Mouse (Mus musculus) heart, postnatal 4 days (tissue): Measurements from ENCODE around the gene Itgb2l. TPM values are rescaled to one million over a fixed set of nuclear protein-coding genes. Genes with fewer than 3 reads are reported as not detected.
A peak's percentile ranks its signal among the peaks of the same experiment; 100 is the strongest.
"Not testable (repeated sequence)": the region's sequence is repeated elsewhere in the genome, so short reads cannot be mapped to it uniquely, and the experiment has no call there.

Experiments used
- DNase-seq: peaks from one replicate; pipeline ENCODE4 v3.0.0; 2021
- total RNA-seq, 2 experiments: library from RNA; stranded (reverse); gene quantifications; 2 replicates each; pipeline ENCODE4 v1.2.3; 2021

Gene Itgb2l
- not detected for total RNA-seq

DNA sequence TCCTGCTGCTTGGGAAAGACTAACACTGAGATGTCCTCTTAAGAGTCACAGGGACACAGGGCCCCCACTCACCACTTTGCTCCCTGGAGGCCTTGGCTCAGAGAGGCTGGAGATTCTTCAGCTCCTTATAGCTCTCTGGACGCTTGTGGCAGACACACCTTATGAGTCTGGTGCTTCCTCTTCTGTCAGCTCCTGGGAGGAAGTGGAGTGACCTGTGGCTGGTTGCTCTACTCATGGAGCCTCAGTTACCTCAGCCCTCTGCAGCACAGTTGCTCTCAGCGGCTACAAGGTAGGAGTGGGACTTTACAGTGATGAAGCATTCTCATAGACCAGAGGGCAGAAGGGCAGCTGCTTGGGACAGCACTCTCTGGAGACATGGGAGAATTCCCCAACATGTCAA is at the start of gene Itgb2l:
Gene Itgb2l (minus strand): TSS at position 152 of the 400 bp plus-strand sequence.
- no peak for DNase-seq

DNA sequence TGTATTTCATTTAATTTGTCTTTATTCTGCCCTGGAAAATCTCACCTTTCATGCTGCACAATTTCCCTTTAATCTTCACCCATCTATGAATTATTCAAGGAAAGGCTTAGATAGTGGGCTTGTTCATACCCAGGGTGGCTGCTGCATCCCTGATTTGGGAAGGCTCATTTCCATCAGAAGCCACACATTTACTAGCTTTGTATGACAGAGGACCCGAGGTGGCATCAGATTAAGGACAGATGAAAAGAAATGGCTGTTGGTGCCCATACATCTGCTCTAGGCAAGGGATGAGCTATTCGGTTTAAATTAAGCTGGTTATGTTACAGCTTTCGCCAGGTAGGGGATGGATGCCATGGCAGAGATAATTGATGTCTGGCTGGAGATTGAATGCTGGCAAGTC is 48.1 kb upstream of the Itgb2l start:
- DNase-seq: no peak

DNA sequence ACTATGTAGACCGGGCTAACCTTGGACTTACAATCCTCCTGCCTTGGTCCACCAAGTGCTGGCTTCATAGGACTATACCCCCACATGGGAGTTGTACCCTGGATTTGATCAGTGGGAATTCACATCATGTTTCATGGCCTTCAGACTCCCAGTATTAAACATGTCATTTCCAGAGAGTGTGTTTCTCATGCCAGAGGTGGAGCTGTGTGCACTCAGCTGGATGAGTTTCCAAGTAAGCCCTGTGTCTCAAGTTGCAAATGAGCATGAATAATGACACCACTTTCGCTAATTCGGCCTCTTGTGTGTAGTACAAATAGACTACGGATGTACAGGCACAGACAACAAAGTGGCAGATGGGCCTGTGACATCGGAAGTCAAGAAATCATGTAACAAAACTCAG is 44.6 kb upstream of the Itgb2l start:
- no peak for DNase-seq

DNA sequence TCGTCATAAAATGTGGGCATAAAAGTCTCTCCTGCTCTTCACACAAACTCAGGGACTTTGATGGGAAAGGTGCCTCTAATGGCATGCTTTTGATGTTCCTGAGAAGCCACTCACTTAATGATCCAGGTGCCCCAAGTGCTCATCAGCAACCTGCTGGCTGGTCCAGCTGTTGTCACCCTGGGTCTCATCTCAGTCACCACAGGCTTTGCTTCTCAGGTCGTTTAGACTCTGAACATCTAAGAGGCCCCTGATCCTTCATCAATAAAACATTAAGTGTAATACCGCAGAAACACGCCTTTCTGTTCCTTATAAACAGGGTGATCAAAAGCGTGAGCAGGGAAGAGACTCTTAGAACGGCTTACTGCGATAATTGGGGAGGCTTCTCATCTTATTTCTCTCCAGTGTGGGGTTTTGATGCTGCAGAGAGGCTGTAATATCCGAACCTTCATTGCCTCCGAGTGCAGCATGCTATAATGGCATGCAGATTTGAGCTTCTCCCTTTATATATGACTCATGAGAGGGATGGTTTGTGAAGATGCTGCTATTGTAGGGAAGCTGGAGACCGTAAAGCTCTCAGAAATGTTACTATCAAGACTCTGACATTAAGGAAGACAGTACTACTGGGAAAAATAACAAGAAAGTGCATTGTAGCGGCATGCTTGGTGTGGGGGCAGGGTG is 43.7 kb upstream of the Itgb2l start:
- DNase-seq: no peak

DNA sequence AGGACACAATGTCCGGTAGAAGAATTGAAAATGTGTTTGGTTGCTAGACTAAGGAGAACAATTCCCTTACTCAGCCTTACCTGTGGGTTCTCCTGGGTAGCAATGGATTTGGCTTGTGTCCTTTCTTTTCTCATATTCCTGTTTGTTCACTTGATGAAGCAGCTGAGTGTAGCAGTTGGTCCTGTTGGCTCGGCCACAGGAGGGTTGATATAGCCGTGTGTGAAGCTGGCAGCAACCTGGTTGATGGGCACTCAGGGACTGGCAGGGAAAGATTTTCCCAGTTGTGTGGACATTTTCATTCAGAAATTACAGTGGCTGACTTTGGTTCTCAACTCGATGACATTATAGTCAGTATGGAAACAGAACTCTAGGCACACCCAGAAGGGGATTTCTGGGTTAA is 38.4 kb upstream of the Itgb2l start:
- no peak for DNase-seq

DNA sequence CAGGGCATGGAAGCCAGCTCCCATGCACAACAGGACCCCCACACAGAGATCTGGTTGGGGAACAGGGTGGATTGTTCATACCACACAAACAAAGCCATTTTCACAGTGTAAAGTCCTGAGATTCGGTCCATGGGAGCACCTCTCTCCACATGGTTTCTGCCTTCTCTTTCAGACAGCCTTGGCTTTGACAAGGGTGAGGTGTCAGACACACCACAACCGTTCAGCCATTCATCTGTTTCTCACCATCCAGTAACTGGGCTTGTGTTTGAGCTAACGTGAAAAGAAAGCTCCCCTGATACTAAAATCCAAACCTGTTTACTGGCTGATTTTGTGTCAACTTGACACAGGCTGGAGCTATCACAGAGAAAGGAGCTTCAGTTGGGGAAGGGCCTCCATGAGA is 30.8 kb upstream of the Itgb2l start:
- no peak for DNase-seq

DNA sequence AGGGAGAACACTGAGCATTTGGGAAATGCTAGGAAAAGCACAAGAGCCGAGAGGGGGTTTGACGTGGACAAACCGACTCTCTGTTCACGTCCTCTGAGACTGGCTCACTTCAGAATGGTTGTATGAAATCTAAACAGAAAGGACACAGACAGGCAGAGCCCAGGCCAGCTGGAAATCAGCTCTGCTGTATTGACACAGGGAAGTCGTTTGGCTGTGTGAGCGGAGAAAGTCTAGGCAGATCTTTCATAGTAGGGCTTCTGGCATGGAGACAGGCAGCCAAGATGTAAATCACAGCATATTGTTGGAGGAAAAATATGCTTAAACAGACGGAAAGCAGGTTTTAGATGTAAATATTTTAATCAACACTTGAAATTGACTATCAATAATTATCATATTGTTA is 29.4 kb upstream of the Itgb2l start:
- no peak for DNase-seq

DNA sequence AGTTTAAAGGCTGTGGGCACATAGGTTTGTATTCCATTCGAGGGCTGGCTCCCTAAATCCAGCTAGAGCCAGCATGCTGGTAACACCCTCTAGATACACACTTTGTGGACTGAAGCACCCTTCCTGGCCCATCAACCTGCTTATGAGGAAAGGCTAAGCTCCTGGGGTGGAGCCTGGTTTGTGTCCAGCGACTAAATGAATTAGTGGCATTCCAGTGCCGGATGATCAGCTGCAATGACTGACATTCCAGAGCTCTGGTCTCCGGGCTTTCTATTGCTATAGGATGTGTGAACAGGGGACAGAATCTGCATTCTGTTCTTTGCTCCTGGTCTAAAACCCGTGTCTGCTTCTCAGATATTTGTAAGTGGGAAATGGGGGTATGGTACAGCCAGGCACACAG is 28.9 kb upstream of the Itgb2l start:
- DNase-seq: peak; percentile 13

DNA sequence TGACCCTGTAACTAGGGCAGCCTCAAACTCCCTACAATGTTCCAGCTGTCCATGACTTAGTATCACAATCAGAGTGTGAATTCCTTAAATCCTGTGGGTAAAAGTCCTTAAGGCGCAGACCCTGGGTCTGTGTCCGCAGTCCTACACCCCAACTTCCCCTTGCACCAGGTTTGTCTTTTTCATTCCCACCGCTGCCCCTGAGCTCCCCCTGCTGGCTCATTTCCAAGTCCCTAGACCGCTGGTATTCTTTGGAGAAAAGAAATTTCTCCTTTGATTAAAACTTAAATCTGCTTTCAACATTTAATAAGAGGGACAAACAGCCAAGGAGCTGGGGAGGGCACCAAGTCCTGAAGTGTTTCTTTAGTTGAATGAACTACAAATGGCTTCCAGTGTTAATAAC is 26.2 kb upstream of the Itgb2l start:
- DNase-seq: peak; percentile 7

DNA sequence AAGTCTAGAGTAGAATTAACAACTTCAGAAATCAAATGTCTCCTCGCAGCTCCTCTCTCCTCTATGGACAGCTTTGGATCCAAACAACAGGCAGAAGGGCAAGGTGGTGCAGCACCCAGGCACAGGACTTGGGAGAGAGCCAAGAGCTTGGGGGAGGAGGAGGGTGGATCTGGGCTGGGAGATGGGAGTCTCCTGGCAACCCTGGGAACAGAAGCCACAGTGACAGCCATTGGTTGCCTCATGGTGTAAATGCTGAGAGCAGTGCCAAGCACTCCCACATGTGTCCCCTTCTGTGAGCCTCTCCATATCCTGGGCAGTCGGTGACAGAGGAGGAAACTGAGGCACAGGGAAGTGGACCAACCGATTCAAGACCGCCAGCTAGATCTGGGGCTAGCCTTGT is 25.3 kb upstream of the Itgb2l start:
- peak; percentile 71 for DNase-seq

DNA sequence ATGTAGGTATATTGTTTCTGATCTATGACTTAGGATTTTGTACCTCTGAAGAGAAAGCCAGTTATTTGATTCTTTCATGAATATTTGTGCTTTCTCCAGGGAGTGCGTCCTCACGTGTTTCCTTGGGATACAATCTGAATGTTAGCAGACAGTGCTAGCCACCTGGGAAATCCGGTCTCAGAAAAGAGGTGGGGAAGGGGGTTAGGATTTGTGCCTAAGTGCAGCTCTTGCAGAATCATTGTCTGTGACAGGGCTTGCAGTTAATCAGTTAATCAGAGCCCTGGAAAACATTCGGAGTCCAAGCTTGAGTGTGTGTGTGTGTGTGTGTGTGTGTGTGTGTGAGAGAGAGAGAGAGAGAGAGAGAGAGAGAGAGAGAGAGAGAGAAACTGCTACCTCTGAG is 24.6 kb upstream of the Itgb2l start:
- DNase-seq: no peak

DNA sequence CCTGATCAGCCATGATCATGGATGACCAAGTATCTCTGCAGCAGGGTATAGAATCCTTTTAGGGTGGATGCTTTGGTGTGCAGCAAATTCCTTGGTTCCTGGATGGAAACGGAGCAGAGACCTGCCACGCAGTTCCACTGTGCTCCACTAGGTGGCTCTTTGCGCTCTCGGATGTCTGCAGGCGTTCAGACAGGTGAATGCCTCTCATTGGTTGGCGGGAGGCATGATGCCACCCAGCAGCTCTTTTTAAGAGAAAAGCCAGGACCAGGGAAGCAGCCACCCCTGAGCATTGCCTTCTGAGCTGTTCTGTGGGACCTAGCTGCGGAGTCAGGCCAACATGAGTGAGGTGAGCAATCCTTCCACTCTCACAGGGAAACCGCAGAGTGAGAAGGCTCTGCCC is 24.0 kb upstream of the Itgb2l start, which contains the start of gene Pcp4:
Gene Pcp4 (plus strand): TSS at position 162 of the 400 bp plus-strand sequence.
- peak; percentile 82 for DNase-seq

DNA sequence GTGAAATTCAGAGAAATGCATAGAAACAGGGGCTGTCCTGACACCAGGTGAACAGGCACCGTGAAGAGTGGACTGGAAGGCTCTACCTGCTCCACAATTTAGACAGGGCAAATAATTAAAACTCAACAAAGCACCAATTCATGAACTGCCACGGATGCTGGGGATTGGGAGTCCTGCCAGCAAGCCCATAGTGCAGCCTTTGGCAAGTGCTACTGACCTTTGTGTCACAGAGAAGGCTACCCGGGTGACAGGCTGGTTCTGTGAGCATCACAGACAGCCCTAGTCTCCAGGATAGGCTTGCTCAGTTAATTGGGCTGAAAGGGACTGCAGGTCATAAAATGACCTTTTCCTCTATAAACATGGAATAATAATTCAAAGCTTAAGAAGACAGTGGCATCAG is 17.4 kb upstream of the Itgb2l start:
- no peak for DNase-seq

DNA sequence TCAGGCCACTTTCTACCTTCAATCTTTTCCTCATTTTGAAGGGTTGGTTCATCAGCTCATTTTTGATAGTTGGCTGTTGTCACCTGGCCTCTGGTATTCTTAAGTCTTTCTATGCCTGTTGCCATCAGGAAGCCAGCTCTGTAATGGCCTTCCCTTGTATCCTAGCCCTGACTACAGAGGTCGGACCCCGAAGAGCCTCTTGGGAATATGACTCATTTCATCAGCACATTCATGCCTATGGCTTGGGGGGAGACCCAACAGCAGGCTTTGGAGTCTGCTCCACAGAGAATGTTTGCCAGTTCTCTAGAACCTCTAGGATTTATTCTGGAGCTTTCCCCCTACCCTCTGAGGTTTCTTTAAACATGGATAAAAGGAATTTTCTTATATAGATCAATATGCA is 15.9 kb upstream of the Itgb2l start:
- no peak for DNase-seq

DNA sequence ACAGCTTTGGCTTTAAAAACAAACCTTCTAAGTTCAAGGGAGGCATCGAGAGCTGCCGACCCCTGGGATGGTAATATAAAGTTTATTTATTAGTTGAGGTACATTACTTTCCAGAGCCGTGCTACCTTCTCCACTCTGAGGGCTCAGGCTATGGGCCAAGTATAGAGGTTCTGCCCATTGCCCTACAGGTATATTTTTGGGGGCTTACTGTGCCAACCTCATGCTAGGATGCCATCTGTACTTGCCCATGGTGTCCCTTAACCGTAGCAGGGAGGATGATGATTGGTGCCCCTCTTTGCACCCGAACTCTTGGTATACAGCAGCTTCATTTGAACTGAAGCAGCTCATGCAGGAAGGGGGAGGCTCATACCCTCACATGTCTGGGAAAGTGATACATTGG is 14.2 kb upstream of the Itgb2l start:
- DNase-seq: no peak

DNA sequence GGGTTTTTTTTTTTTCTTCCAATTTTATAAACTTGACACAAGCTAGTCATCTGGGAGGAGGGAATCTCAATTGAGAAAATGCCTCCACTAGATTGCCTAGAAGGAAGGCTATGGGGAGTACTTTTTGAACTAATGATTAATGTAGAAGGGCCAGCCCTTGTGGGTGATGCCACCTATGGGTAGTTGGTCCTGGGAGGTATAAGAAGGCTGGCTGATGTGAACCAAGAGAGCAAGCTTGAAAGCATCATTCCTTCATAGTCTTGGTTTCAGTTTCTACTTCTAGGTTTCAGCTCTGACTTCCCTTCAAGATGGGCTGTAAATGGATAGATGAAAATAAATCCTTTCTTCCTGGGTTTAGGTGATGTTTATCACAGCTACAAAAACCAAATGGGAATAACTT is 10.7 kb upstream of the Itgb2l start:
- no peak for DNase-seq

DNA sequence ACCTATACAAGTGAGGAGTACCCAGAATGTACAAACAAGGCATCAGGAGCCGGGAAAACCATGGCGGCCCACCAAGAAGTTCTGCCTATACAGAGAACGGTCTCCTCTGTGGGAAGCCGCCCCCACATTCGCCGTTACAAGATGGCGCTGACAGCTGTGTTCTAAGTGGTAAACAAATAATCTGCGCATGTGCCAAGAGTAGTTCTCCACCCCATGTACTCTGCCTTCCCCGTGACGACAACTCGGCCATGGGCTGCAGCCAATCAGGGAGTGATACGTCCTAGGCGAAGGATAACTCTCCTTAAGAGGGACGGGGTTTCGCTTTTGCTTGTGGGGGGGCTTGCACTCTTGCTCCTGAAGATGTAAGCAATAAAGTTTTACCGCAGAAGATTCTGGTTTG is 7.5 kb upstream of the Itgb2l start:
- DNase-seq: not testable (repeated sequence)

DNA sequence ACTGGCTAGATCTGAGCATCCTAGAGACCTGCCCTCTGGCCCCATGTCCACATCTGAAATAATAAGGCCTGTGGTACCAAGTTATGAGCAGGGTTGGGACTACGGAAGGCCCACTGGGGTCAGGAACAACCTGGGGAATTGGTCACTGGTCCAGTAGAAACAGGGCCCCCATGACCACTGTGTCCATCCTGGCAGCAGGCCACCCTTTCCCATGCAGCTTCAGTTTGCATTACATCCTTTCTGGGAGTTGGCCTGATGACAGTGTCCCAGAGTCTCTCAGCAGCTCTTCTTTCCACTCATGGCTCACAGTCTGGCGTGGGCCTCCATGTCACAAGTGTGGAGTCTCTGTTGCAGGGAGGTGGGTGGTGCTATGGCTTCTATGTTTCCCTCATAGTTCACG is 1.6 kb downstream of the Itgb2l start:
- no peak for DNase-seq

DNA sequence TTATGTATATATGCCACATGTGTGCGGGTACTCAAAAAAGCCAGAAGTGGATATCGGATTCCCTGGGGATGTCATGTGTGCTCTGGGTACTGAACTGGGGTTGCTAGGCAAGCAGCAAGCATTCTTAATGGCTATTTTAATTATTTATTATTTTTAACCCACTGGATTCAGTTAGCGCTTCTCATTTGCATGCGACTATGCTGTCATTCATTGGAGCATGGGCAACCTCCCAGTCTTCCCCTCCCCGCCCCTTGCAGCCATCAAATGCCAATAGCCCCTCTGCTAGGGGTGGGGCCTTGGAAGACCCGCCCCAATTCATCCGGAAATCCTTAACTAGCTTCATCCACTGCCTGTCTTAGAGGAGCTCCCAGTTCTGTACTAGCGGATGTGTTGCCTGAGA is 2.5 kb downstream of the Itgb2l start:
- no peak for DNase-seq

DNA sequence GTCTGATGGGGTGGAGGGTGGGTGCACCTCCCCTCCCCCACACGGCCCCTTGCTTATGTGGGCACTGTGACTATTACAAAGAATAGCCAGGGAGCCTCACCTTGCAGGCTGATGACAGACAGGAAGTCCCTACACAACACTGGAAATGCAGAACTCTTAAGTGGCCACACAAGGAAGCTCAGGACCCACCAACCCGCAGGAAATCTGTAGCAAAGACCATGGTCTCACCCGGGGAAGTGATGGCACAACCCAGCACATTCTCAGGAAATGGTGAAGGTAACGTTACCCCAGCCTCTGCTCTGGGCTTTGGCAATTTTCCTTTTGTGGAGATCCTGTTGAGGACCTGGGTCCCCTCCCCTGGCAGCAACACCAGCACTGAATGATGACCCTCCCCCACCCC is 3.7 kb downstream of the Itgb2l start:
- no peak for DNase-seq

DNA sequence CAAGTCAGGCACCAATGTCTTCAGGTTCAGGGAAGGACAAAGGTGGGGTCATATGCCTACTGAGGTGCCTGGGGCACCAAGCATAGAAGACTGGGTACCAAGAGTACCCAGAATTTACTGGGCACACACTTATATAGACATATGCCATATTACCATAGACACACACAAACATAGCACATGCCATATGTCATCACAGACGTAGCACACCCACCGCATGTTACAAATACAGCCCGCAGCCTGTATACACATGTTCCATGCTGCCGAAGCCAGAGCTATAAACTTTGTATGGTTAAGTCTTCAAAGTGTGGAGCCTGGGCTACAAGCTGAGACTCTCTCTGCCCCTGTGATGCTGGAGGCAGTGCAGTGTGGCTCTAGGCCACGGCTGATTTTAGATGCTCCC is 4.5 kb downstream of the Itgb2l start:
- no peak for DNase-seq

DNA sequence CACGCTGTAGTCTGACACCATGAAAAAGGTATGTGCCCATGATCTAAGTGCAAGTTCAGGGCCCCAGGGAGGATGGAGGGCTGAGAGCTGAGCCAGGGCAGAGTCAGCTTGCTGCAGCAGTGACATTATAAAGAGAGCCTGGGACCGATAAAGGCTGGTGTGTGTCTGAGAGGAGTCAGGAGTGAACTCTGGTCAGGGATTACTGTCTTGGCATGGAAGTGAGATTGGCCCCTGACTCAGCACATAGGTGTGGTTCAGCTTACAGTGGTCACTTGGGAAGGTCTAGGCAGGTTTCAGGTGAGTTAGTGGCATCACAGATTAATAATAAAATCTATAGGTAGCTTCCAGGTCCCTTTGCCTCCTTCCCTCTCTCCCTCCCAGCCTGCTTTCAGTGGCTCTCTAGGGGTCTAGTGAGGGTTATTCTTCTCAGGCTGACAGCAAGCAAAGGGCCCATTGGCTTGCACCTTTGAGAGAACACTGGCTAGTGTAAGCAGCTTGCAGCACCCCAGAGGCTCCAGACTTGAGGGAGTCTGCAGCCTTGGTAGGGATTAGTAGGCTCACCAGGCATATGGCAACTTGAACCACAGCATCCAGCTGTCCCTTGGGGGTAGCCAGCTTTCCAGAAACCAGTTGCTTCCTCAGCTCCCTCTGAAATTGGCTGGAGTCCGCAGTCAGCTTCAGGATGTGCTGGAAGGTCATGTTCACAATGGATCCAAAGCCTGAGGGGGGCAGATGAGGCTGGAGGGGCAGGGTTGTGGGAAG is 9.2 kb downstream of the Itgb2l start:
- no peak for DNase-seq

DNA sequence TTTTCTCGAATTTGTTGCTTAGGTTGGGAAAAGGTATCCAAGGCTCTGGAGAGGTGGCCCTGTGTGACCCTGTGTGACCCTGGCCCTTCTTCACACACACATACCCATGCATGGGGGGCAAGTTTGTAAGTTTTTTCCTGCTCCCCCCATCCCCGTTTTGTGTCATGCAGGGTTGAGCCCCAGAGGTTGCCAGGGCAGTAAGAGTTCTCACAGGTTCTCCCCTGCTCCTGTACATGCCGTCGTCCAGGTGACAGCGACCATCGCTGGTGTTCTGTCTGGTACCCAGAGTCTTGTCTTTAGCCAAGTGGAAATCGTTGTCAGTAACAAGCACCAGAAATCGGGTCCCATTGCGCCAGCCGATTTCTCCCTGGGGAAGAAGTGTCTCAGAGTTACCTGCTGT is 10.2 kb downstream of the Itgb2l start:
- no peak for DNase-seq

DNA sequence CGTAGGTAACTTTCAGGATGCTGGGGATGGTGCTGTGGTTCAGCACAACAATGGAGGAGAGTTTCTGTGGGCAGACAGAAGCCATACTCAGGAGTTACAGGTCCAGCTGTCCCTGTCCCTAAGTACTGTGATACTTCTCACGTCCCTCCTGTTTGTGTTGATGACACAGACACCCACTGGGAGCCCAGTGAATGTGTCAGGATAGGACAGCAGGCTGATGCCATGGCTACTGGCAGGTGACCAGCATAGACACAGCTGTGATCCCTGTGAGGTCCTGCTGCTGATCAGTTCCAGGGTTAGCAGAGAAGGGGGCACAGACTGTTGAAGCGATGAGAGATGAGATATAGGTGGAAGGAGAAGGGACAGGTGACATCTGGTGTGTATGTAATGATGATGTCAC is 14.4 kb downstream of the Itgb2l start:
- DNase-seq: no peak
